Mouse (Mus musculus): Measurements from ENCODE around the gene Ifna5.
"Not testable (repeated sequence)": the region's sequence is repeated elsewhere in the genome, so short reads cannot be mapped to it uniquely, and the experiment has no call there.

Ifna5 gene
- long read RNA-seq, experiment 1, result 0 reads
- long read RNA-seq, experiment 2, result 0 reads

DNA sequence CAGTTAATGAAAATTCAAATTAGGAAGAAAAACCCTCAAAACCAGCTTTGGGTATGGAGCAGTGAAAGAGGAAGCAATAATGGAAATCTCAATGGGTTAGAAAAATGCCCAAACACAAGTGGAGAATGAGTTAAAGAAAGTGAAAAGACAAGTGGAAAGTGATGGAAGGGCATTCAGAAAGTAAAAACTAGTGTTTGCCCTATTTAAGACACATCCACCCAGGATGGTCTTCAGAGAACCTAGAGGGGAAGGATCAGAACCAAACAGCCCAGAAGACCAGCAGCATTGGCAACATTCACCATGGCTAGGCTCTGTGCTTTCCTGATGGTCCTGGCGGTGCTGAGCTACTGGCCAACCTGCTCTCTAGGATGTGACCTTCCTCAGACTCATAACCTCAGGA lies at the start of gene Ifna5:
TSS of gene Ifna5 (plus strand) at position 301 of the 400 bp plus-strand sequence.
- intact Hi-C loops (cut with DNase I), result not testable (repeated sequence)

DNA sequence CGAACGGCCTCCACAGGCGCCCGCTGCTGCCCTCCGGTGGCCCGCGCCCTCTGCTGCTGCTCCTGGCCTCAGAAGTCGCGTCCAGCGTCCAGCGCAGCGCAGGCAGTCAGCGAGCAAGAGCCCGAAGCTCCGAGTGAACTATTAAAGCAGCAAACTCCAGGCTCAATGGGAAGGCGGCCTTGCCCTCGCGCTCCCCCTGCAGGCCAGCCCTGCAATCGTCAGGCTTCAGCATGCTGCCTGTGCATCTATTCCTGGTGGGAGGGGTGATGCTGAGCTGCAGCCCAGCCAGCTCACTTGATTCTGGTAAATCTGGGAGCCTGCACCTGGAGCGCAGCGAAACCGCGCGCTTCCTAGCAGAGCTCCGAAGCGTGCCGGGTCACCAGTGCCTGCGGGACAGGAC lies 46.9 kb upstream of the Ifna5 start, which contains the start of gene Gm13277:
TSS of gene Gm13277 (plus strand) at position 231 of the 400 bp plus-strand sequence.
- intact Hi-C loops (cut with DNase I), result not testable (repeated sequence)

DNA sequence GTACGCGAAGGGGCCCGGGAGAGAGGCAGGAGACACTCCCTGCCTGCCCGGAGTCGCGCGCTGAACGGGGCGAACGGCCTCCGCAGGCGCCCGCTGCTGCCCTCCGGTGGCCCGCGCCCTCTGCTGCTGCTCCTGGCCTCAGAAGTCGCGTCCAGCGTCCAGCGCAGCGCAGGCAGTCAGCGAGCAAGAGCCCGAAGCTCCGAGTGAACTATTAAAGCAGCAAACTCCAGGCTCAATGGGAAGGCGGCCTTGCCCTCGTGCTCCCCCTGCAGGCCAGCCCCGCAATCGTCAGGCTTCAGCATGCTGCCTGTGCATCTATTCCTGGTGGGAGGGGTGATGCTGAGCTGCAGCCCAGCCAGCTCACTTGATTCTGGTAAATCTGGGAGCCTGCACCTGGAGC lies 44.1 kb upstream of the Ifna5 start, which contains the start of gene Gm13278:
TSS of gene Gm13278 (plus strand) at position 301 of the 400 bp plus-strand sequence.
- intact Hi-C loops (cut with DNase I), result not testable (repeated sequence)

DNA sequence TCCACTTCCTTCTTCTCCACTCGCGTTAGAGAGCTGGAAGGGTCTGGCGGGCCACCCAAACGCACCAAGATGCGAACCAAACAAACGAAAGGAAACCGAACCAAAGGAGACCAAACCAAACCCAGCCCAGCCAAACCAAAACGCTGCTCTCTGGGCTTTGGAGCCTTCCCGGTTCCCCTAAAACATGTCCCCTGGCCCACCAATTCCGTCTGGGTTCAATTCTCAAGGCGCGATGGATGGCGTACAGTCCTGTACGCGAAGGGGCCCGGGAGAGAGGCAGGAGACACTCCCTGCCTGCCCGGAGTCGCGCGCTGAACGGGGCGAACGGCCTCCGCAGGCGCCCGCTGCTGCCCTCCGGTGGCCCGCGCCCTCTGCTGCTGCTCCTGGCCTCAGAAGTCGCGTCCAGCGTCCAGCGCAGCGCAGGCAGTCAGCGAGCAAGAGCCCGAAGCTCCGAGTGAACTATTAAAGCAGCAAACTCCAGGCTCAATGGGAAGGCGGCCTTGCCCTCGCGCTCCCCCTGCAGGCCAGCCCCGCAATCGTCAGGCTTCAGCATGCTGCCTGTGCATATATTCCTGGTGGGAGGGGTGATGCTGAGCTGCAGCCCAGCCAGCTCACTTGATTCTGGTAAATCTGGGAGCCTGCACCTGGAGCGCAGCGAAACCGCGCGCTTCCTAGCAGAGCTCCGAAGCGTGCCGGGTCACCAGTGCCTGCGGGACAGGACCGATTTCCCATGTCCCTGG lies 41.2 kb upstream of the Ifna5 start, which contains the start of gene Gm13275:
TSS of gene Gm13275 (plus strand) at position 552 of the 740 bp plus-strand sequence.
- intact Hi-C loops (cut with DNase I), result not testable (repeated sequence)

DNA sequence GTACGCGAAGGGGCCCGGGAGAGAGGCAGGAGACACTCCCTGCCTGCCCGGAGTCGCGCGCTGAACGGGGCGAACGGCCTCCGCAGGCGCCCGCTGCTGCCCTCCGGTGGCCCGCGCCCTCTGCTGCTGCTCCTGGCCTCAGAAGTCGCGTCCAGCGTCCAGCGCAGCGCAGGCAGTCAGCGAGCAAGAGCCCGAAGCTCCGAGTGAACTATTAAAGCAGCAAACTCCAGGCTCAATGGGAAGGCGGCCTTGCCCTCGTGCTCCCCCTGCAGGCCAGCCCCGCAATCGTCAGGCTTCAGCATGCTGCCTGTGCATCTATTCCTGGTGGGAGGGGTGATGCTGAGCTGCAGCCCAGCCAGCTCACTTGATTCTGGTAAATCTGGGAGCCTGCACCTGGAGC lies 38.2 kb upstream of the Ifna5 start, which contains the start of gene Gm13279:
TSS of gene Gm13279 (plus strand) at position 301 of the 400 bp plus-strand sequence.
- intact Hi-C loops (cut with DNase I), result not testable (repeated sequence)

DNA sequence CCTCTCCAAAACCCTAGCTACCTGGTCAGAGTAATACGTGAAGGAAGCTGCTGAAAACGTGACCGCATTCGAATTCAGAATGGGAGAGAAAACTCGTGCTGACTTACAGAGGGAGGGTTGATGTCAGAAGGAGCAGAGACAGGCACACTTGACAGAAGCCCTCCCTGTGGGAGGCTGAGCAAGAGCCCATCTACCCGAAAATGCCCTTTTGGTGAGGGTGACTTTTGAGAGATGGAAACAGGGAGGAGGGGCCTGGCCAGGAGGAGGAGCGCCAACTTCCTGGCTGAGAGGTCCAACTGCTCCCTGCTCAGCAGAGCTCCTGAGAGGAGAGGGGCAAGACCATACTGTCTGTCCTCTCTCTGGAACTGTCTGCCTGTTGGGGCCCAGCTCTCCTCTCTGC lies 36.0 kb upstream of the Ifna5 start, which contains the start of gene Gm13285:
TSS of gene Gm13285 (plus strand) at position 301 of the 400 bp plus-strand sequence.
- intact Hi-C loops (cut with DNase I), result not testable (repeated sequence)

DNA sequence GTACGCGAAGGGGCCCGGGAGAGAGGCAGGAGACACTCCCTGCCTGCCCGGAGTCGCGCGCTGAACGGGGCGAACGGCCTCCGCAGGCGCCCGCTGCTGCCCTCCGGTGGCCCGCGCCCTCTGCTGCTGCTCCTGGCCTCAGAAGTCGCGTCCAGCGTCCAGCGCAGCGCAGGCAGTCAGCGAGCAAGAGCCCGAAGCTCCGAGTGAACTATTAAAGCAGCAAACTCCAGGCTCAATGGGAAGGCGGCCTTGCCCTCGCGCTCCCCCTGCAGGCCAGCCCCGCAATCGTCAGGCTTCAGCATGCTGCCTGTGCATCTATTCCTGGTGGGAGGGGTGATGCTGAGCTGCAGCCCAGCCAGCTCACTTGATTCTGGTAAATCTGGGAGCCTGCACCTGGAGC lies 32.4 kb upstream of the Ifna5 start, which contains the start of gene Gm13287:
TSS of gene Gm13287 (plus strand) at position 301 of the 400 bp plus-strand sequence.
- intact Hi-C loops (cut with DNase I), result not testable (repeated sequence)

DNA sequence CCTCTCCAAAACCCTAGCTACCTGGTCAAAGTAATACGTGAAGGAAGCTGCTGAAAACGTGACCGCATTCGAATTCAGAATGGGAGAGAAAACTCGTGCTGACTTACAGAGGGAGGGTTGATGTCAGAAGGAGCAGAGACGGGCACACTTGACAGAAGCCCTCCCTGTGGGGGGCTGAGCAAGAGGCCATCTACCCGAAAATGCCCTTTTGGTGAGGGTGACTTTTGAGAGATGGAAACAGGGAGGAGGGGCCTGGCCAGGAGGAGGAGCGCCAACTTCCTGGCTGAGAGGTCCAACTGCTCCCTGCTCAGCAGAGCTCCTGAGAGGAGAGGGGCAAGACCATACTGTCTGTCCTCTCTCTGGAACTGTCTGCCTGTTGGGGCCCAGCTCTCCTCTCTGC lies 30.1 kb upstream of the Ifna5 start, which contains the start of gene Gm13288:
TSS of gene Gm13288 (plus strand) at position 301 of the 400 bp plus-strand sequence.
- intact Hi-C loops (cut with DNase I), result not testable (repeated sequence)

DNA sequence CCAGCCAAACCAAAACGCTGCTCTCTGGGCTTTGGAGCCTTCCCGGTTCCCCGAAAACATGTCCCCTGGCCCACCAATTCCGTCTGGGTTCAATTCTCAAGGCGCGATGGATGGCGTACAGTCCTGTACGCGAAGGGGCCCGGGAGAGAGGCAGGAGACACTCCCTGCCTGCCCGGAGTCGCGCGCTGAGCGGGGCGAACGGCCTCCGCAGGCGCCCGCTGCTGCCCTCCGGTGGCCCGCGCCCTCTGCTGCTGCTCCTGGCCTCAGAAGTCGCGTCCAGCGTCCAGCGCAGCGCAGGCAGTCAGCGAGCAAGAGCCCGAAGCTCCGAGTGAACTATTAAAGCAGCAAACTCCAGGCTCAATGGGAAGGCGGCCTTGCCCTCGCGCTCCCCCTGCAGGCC lies 29.6 kb upstream of the Ifna5 start:
- intact Hi-C loops (cut with DNase I), result not testable (repeated sequence)

DNA sequence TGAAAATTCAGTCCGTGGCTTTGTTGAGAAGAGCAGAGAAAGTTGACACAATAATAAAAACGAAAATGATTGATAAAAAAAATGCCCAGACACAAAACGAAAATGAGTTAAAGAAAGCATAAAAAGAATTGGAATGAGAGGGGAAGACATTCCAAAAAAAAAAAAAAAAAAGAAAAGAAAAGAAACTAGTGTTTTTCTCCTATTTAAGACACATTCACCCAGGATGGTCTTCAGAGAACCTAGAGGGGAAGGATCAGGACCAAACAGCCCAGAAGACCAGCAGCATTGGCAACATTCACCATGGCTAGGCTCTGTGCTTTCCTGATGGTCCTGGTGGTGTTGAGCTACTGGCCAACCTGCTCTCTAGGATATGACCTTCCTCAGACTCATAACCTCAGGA lies 19.4 kb upstream of the Ifna5 start, which contains the start of gene Ifna7:
TSS of gene Ifna7 (plus strand) at position 301 of the 400 bp plus-strand sequence.
- intact Hi-C loops (cut with DNase I), result no loop called here

DNA sequence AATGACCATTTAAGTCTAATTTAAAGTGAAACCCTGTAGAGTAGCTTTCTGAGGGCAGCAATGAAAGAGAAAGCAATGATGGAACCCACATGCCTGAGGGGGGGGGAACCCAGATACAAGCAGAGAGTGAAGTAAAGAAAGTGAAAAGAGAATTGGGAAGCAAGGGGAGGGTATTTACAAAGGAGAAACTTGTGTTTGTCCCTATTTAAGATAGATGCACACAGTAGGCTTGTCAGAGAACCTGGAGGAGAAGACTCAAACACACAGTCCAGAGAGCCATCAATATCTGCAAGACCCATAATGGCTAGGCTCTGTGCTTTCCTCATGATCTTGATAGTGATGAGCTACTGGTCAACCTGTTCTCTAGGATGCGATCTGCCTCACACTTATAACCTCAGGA lies 15.7 kb upstream of the Ifna5 start, which contains the start of gene Ifna11:
TSS of gene Ifna11 (plus strand) at position 301 of the 400 bp plus-strand sequence.
- intact Hi-C loops (cut with DNase I), result loop anchor here (5.0 kb wide), 1 partner anchor 137 kb away; the partner anchor contains the start of gene Ifna2

DNA sequence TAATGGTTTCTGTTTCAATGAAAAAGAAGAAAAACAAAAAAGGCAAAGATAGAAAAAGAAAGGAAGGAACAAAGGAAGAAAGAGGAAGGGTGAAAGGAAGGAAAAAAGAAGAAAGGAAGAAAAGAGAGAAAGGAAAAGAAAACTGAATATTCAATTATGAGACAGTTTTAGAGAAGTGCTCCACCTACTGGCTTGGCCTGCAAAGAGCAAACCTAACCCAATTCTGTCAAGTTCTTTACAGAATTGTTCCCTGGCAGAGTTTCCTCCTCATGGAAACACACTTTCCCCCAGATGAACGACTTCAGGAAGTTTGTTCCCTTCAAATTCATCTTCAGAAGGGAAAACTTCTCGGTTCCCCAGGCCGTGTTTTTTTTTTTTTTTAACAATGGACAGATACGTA lies 12.3 kb upstream of the Ifna5 start:
- intact Hi-C loops (cut with DNase I), result loop anchor here (5.0 kb wide), 1 partner anchor 141 kb away; the partner anchor contains the start of gene Ifna2

DNA sequence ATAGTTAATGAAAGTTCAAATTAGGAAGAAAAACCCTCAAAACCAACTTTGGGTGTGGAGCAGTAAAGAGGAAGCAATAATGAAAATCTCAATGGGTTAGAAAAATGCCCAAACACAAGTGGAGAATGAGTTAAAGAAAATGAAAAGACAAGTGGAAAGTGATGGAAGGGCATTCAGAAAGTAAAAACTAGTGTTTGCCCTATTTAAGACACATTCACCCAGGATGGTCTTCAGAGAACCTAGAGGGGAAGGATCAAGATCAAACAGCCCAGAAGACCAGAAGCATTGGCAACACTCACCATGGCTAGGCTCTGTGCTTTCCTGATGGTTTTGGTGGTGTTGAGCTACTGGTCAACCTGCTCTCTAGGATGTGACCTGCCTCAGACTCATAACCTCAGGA lies 8.2 kb upstream of the Ifna5 start, which contains the start of gene Ifna6:
TSS of gene Ifna6 (plus strand) at position 301 of the 400 bp plus-strand sequence.
- intact Hi-C loops (cut with DNase I), result not testable (repeated sequence)

DNA sequence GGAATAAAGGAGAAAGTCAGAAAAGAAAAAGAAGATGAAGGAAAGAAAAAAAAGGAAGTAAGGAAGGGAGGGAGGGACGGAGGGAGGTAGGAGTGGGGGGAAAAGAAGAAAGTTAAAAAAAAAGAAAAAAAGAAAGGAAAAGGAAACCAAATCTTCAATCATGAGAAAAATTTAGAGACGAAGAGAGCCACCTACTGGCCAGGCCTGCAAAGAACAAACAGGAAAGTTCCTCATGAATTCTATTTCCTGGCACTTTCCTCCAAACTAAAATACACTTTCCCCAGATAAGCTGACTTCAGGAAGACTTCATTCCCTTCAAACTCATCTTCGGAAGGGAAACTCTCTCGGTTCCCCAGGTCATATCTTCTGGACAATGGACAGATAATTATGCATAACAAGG lies 4.8 kb upstream of the Ifna5 start:
- intact Hi-C loops (cut with DNase I), result no loop called here

DNA sequence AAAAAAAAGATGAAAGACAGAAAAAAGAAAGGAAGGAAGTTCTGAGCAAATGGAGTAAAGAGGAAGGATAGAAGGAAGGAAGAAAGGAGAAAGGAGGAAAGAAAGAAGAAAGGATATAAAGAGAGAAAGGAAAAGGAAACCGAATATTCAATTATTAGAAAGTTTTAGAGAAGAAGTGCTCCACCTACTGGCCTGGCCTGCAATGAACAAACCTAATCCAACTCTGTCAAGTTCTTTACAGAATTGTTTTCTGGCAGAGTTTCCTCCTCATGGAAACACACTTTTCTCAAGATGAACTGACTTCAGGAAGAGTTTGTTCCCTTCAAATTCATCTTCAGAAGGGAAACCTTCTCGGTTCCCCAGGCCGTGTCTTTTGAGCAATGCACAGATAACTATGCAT lies 3.5 kb downstream of the Ifna5 start:
- intact Hi-C loops (cut with DNase I), result no loop called here

DNA sequence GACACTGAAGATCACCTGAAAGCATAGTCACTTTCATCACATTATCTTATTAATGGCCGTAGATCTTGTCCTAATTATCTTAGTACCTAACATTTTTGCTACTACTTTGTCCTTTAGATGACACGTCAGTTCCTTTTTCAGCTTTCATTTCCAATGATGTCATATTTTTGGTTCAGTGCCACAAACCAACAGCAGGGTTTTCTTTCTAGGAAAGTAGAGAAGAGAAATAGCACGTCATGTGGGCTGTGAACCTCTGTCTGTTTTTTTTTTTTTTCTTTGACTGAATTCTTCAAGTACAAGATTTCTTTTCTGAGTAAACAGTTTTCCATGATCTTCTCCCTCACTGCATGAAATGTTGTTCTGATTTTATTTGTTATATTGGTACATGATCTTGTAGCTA lies 4.7 kb downstream of the Ifna5 start:
- intact Hi-C loops (cut with DNase I), result no loop called here

DNA sequence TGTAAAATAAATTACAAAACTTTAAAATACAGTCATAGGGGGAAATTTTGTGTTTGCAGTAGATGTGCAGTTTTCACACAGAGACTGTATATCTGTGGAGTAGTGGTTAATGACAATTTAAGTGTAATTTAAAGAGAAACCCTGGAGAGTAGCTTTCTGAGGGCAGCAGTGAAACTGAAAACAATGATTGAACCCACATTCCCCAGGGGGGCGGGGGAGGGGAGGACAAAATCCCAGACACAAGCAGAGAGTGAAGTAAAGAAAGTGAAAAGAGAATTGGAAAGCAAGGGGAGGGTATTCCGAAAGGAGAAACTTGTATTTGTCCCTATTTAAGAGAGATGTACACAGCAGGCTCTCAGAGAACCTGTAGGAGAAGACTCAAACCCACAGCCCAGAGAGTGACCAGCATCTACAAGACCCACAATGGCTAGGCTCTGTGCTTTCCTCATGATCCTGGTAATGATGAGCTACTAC lies 6.2 kb downstream of the Ifna5 start, which contains the start of gene Ifna4:
TSS of gene Ifna4 (plus strand) at position 424 of the 474 bp plus-strand sequence.
- intact Hi-C loops (cut with DNase I), result no loop called here

DNA sequence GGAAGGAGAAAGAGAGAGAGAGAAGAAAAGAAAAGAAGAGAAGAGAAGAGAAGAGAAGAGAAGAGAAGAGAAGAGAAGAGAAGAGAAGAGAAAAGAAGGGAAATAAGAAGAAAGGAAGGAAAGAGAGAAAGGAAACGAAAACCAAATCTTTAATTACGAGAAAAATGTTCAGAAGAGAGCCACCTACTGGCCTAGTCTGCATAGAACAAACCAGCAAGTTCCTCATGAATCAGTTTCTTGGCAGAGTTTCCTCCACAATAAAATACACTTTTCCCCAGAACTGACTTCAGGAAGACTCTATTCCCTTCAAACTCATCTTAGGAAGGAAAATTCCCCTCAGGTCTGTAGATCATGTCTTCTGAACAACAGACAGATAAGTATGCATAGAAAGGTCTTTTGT lies 10.0 kb downstream of the Ifna5 start:
- intact Hi-C loops (cut with DNase I), result no loop called here

DNA sequence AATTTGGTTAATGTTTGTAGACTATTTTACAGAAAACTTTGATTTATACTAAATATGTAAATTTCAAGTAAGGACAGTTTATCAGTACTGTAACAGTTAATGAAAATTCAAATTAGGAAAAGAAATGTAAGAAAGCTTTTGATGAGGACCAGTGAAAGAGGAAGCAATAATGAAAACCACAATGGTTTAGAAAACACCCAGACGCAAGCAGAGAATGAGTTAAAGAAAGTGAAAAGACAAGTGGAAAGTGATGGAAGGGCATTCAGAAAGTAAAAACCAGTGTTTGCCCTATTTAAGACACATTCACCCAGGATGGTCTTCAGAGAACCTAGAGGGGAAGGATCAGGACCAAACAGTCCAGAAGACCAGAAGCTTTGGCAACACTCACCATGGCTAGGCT lies 14.4 kb downstream of the Ifna5 start, which contains the start of gene Ifna1:
TSS of gene Ifna1 (plus strand) at position 390 of the 400 bp plus-strand sequence.
- intact Hi-C loops (cut with DNase I), result no loop called here

DNA sequence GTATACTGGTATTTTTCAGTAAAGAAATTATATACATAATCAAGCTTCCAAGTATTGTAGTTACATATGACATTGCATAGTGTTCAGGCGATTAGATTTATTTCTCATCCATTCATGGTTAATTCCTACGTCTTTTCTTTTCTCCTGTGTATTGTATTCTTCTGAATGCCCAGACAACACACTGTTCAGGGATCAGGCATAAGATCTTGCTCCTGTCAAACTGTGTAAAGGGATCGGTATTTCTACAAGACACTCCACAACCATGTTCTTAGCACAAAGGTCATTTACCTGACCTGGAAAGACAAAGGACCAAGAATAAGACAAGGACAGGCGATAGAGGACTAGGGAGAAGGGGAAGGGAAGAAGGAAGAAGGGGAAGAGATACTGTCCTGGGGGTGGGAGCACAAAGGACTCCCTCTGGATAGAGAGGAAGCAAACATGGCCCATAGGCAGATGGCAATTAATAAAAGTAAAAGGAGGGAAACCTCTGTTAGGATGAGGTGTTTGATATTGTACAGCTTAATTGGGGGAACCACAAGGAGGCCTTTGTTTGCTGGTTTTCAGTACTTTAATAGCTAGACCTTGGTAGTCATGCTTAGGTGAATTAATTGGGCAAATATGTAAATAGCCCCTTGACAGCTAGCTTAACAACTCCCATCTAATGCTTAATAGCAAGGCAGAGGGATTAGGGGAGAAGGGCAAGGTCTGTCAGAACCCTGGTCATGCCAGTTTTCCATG lies 15.9 kb downstream of the Ifna5 start:
- intact Hi-C loops (cut with DNase I), result no loop called here

DNA sequence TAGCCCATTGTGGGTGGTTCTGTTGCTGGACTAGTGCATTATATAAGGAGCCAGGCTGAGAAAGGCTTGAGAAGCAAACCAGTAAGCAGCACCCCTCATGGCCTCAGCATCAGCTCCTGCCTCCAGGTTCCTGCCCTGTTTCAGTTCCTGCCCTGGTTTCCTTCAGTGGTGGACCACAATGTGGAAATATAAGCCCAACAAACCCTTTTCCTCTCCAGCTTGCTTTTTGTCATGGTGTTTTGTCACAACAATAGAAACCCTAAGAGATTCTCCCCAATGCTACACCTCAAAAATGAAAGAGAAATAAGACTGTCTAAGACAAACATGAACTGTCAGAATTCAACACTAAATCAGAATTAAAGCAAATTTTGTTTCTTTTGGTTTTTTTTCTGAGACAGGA lies 23.9 kb downstream of the Ifna5 start:
- intact Hi-C loops (cut with DNase I), result no loop called here

All from adrenal gland (tissue).